11 mouse cellular contexts compared by ENCODE assay signal in the genomic region with DNA sequence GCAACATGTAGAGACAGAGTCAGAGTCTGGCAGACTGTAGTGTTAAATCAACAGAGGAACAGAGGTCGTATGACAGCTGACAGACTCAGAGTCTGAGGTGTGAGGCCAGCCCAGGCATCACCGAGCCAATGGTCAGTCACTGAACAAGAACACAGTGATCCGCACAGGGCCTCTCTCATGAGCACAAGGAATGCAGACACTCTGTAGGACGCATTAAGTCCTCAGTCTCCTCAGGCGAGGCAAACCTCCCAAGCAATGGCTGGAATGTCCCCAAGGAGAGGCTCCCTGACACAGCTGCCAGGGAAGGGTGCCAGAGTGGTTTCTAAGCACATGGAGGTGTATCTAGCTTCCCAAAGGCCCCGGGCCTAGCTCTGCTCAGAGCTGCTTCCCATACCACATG.
DNase-seq lines count a peak whose midpoint lies in the region; ATAC-seq lines count a peak whose summit lies in the region.
"Had no signal": no experiment of that assay in that cellular context is flagged by ENCODE, and none has a peak within 500 bp of the region (broad histone marks: within the 10 kb centered on the region; RNA-seq: fewer than 3 reads in every experiment).

No protein-coding gene starts in this region.

- H3K9ac ChIP-seq in embryonic facial prominence, embryonic 14.5 days (ENCODE audit: low read depth, low read length): no peak overlapping the region
- no peak overlapping the region for H3K9ac ChIP-seq in lung, embryonic 16.5 days (ENCODE audit: low read length)
- H3K9ac ChIP-seq: forebrain, embryonic 15.5 days had no signal

- ATAC-seq in embryonic facial prominence, embryonic 14.5 days (ENCODE audit: low read depth): peak; percentile 48
- ATAC-seq in lung, embryonic 16.5 days (ENCODE audit: low read depth): peak; percentile 76
- ATAC-seq: forebrain, embryonic 15.5 days had no signal

- no peaks in the 10 kb centered on the region for H3K27me3 ChIP-seq in embryonic facial prominence, embryonic 14.5 days (replicated peaks; ENCODE audit: control insufficient read depth, insufficient read depth, low read length)
- H3K27me3 ChIP-seq in embryonic facial prominence, embryonic 10.5 days (replicated peaks; ENCODE audit: low read depth, poor library complexity, severe bottlenecking): no peaks in the 10 kb centered on the region
- no peaks in the 10 kb centered on the region for H3K27me3 ChIP-seq in lung, embryonic 16.5 days (ENCODE audit: control insufficient read depth, insufficient read depth, low read depth, low read length)
- H3K27me3 ChIP-seq: forebrain, embryonic 15.5 days; megakaryocyte, embryonic 14.5 days had no signal

- H3K4me1 ChIP-seq in embryonic facial prominence, embryonic 14.5 days (ENCODE audit: control insufficient read depth, insufficient read depth, low read length): peaks cover 19% of the 10 kb centered on the region
- H3K4me1 ChIP-seq in embryonic facial prominence, embryonic 10.5 days: peaks cover 25% of the 10 kb centered on the region
- peaks cover 32% of the 10 kb centered on the region for H3K4me1 ChIP-seq in lung, embryonic 16.5 days (replicated peaks; ENCODE audit: control insufficient read depth, insufficient read depth, low read length)

- intact Hi-C loops in left cerebral cortex, postnatal 14 days (cut with DNase I): no loop called here

- peak; percentile 62 for DNase-seq in embryonic facial prominence, embryonic 14.5 days (ENCODE audit: low spot score)
- no peak for DNase-seq in embryonic facial prominence, embryonic 10.5 days (ENCODE audit: low spot score)
- peak; percentile 69 for DNase-seq in fat pad, adult 2 months (ENCODE audit: extremely low read depth, low read depth, low spot score)
- DNase-seq in kidney, adult 11 months: peak; percentile 77
- no peak for DNase-seq in thymus, postnatal 0 days (ENCODE audit: low spot score)
- no peak for DNase-seq in ovary, postnatal 10 days (ENCODE audit: low spot score)
- DNase-seq in left cerebral cortex, postnatal 14 days (ENCODE audit: low spot score in 2 of 2): no peak
- DNase-seq: spleen, adult 18-20 months had no signal

- H3K36me3 ChIP-seq in embryonic facial prominence, embryonic 14.5 days (ENCODE audit: control insufficient read depth, insufficient read depth, low read length): no peaks in the 10 kb centered on the region
- no peaks in the 10 kb centered on the region for H3K36me3 ChIP-seq in embryonic facial prominence, embryonic 10.5 days (replicated peaks)
- no peaks in the 10 kb centered on the region for H3K36me3 ChIP-seq in lung, embryonic 16.5 days (ENCODE audit: control insufficient read depth, insufficient read depth, low read length)
- H3K36me3 ChIP-seq: forebrain, embryonic 15.5 days had no signal

- H3K9me3 ChIP-seq in embryonic facial prominence, embryonic 14.5 days (ENCODE audit: control insufficient read depth, low read length): no peaks in the 10 kb centered on the region
- H3K9me3 ChIP-seq in embryonic facial prominence, embryonic 10.5 days: no peaks in the 10 kb centered on the region
- H3K9me3 ChIP-seq in lung, embryonic 16.5 days (ENCODE audit: control insufficient read depth, low read length): no peaks in the 10 kb centered on the region
- H3K9me3 ChIP-seq: forebrain, embryonic 15.5 days; megakaryocyte, embryonic 14.5 days had no signal

- no peak overlapping the region for H3K4me3 ChIP-seq in embryonic facial prominence, embryonic 14.5 days (ENCODE audit: low read depth, low read length)
- no peak overlapping the region for H3K4me3 ChIP-seq in embryonic facial prominence, embryonic 10.5 days
- no peak overlapping the region for H3K4me3 ChIP-seq in lung, embryonic 16.5 days (ENCODE audit: low read length)
- H3K4me3 ChIP-seq: forebrain, embryonic 15.5 days; megakaryocyte, embryonic 14.5 days had no signal

- WGBS in embryonic facial prominence, embryonic 14.5 days: 57% methylated on average over 6 of the region's 6 CpGs
- 68% methylated on average over 6 of the region's 6 CpGs for WGBS in embryonic facial prominence, embryonic 10.5 days
- WGBS in lung, embryonic 16.5 days: 11% methylated on average over 6 of the region's 6 CpGs

- no peak overlapping the region for H3K27ac ChIP-seq in embryonic facial prominence, embryonic 14.5 days (replicated peaks; ENCODE audit: low read depth, low read length)
- no peak overlapping the region; the same call in 1 of the 2 replicates for H3K27ac ChIP-seq in embryonic facial prominence, embryonic 10.5 days (replicated peaks)
- H3K27ac ChIP-seq in lung, embryonic 16.5 days (ENCODE audit: low read length): peak overlapping the region; percentile 36
- H3K27ac ChIP-seq: forebrain, embryonic 15.5 days had no signal

- H3K4me2 ChIP-seq in embryonic facial prominence, embryonic 14.5 days (ENCODE audit: low read depth, low read length): no peak overlapping the region
- no peak overlapping the region for H3K4me2 ChIP-seq in lung, embryonic 16.5 days (ENCODE audit: low read depth, low read length)
- H3K4me2 ChIP-seq: forebrain, embryonic 15.5 days had no signal

Comparison
In these comparisons a context has a peak if more than half of its experiments do, and no peak if none do; other contexts are left out.
1. DNase-seq: peak in embryonic facial prominence, embryonic 14.5 days (single experiment), fat pad, adult 2 months (single experiment) and kidney, adult 11 months (single experiment); none in embryonic facial prominence, embryonic 10.5 days (single experiment), thymus, postnatal 0 days (single experiment), ovary, postnatal 10 days (single experiment) and left cerebral cortex, postnatal 14 days (0 of 2).